Mouse (Mus musculus) neural tube, embryonic 14.5 days (tissue): ENCODE measurements around the gene Kcnip1. TPM values are rescaled to one million over a fixed set of nuclear protein-coding genes. Genes with fewer than 3 reads are reported as not detected.

Source experiments
- polyA plus RNA-seq: library from polyadenylated mRNA; unstranded; fragments of >200 nt; fragmentation: Nextera tagmentation; extraction: Ambion mirVana; gene quantifications from 2 replicates; pipeline ENCODE4 v1.2.1, GENCODE M21; 2014

Kcnip1 gene
- polyA plus RNA-seq, 1 experiment from 2014 or later = 138 TPM

Other genes with a start within 250 kb of the Kcnip1 start
- 0.10 and 0.42 TPM in 2 replicates for gene Kcnmb1, start 30.1 kb downstream of the Kcnip1 start, polyA plus RNA-seq
- 1.8 and 3.3 TPM in 2 replicates for gene Lcp2, start 53.8 kb upstream of the Kcnip1 start, polyA plus RNA-seq
- 35.2 and 41.4 TPM in 2 replicates for gene 4930469K13Rik, start 105.4 kb upstream of the Kcnip1 start, polyA plus RNA-seq
- not detected in 2 replicates for gene Foxi1, start 214.9 kb upstream of the Kcnip1 start, polyA plus RNA-seq